Mouse (Mus musculus) ES-Bruce4 (cell line): ENCODE results near the gene Elobl.

Experiments used
- CTCF ChIP-seq: IDR thresholded peaks from one replicate; pipeline ENCODE4 v1.8.1; 2011; ENCODE audit warnings: low read depth, low read length
- EP300 ChIP-seq: IDR thresholded peaks from 2 replicates; pipeline ENCODE4 v1.6.1; 2011; ENCODE audit warnings: low read depth, low read length; ENCODE audit not compliant: insufficient read depth
- POLR2A ChIP-seq: IDR thresholded peaks from one replicate; pipeline ENCODE4 v1.8.1; 2011; ENCODE audit warnings: low read length; ENCODE audit not compliant: insufficient read depth

DNA sequence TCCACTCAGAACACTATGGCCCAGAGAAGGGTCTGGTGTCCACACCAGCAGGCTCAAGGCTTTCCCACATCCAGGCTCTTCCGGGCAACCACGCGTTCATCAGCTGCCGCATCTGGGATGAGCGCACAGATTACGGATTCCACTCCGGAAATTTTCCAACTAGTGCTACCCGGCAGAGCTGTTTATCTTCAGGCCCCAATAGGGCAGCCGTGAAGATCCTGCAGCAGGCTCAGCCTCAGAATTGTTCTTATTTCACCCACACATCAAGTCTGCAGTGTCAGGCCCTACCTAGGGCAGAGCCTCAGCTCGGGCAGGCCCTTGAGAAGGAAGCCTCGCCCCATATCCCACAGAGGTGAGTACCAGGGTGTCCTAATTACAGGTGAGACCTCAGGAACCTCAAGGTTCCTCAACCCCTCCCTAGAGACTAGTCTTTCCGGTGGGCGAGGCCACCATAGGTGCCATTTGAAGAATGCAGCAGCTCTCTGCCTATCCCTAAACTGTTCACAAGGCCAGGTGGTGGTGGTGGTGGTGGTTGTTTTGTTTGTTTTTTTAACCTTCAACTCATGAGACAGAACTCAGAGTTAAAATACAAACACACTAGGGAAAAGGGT lies 16.0 kb downstream of the Elobl start:
- TF ChIP-seq CTCF (no peak), POLR2A (no peak), EP300 (peak; percentile 91)
